Mouse (Mus musculus) heart, embryonic 13.5 days (tissue): ENCODE results near the gene Tmem132c. TPM values are rescaled to one million over a fixed set of nuclear protein-coding genes. Genes with fewer than 3 reads are reported as not detected.

Source experiments
- ATAC-seq: fragments of 200-750 bp; cut with Nextera tagmentation; 2 replicates; pipeline ENCODE4 v1.8.0; 2017; ENCODE audit warnings: moderate TSS enrichment; ENCODE audit not compliant: insufficient number of reproducible peaks, low FRiP score, low TSS enrichment; ENCODE audit errors: extremely low read depth
- H3K27ac ChIP-seq: fragments of 300-500 bp; sonication (generic); replicated peaks from 2 replicates; pipeline ENCODE4 v1.5.1; 2015; ENCODE audit warnings: moderate library complexity, mild to moderate bottlenecking, inconsistent platforms
- H3K27me3 ChIP-seq: fragments of 300-500 bp; sonication (generic); replicated peaks from 2 replicates; pipeline ENCODE4 v1.6.1; 2015; ENCODE audit warnings: mild to moderate bottlenecking, inconsistent platforms
- H3K36me3 ChIP-seq: fragments of 300-500 bp; sonication (generic); 2 replicates; pipeline ENCODE4 v1.6.1; 2015; ENCODE audit warnings: mild to moderate bottlenecking, inconsistent platforms
- H3K4me1 ChIP-seq: fragments of 300-500 bp; sonication (generic); 2 replicates; pipeline ENCODE4 v1.6.1; 2015; ENCODE audit warnings: inconsistent platforms
- H3K4me2 ChIP-seq: fragments of 300-500 bp; sonication (generic); 2 replicates; pipeline ENCODE4 v1.6.1; 2015; ENCODE audit warnings: inconsistent platforms, mild to moderate bottlenecking, moderate library complexity
- H3K4me3 ChIP-seq: fragments of 300-500 bp; sonication (generic); 2 replicates; pipeline ENCODE4 v1.5.1; 2015; ENCODE audit warnings: moderate library complexity, mild to moderate bottlenecking, inconsistent platforms
- H3K9ac ChIP-seq: fragments of 300-500 bp; sonication (generic); 2 replicates; pipeline ENCODE4 v1.6.1; 2015; ENCODE audit warnings: inconsistent platforms, mild to moderate bottlenecking, moderate library complexity
- H3K9me3 ChIP-seq: fragments of 300-500 bp; sonication (generic); 2 replicates; pipeline ENCODE4 v1.6.1; 2016; ENCODE audit warnings: inconsistent platforms
- WGBS: fragments of 180-500 bp; shearing (Covaris S2); methylation state at CpG from one replicate; pipeline ENCODE4 v1.1.7; 2015; ENCODE audit warnings: mixed read lengths; 5-methylcytosine and 5-hydroxymethylcytosine counted together
- polyA plus RNA-seq: library from polyadenylated mRNA; unstranded; fragments of >200 nt; fragmentation: Nextera tagmentation; extraction: Ambion mirVana; gene quantifications from 2 replicates; pipeline ENCODE4 v1.2.1, GENCODE M21; 2015

Gene Tmem132c
- polyA plus RNA-seq, 1 experiment from 2014 or later = 2.9 TPM

- Histone ChIP-seq H3K4me2 (no peak overlapping the region), H3K27me3 (no peaks in the 10 kb centered on the region), H3K4me3 (no peak overlapping the region), H3K4me1 (no peaks in the 10 kb centered on the region), H3K36me3 (no peaks in the 10 kb centered on the region), H3K9ac (no peak overlapping the region), H3K9me3 (no peaks in the 10 kb centered on the region; the same call in 1 of the 2 replicates), H3K27ac (no peak overlapping the region)
- 58% methylated on average over 9 of the region's 9 CpGs for WGBS
- ATAC-seq = no peak
Observed at GRCm38 (mm10) chr5:127374251-127374650, 132.6 kb downstream of the Tmem132c start.

DNA sequence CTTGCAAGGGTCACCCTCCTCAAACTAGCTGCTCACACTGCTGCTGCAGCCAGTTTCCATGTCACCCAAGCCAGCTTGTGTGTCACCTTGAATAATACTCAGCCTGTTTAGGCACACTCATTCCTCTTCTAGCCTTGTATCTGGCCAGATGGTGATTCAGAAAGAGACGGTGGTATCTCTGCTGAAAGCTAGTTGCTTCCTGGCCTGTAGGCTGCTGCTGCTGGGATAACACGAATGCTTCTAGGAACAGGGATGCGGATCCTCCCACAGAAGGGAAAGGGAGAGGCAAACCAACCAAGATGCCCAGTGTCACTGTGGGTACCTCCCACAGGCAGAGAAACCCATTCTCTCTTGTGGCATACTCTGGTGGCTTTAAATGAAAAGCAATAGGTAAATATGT, 134.0 kb downstream of the Tmem132c start:
- 66% methylated on average over 3 of the region's 3 CpGs for WGBS
- ATAC-seq = no peak
- Histone ChIP-seq H3K4me2 (no peak overlapping the region), H3K9ac (no peak overlapping the region), H3K4me3 (no peak overlapping the region), H3K36me3 (no peaks in the 10 kb centered on the region), H3K9me3 (no peaks in the 10 kb centered on the region; the same call in 1 of the 2 replicates), H3K27me3 (no peaks in the 10 kb centered on the region), H3K4me1 (no peaks in the 10 kb centered on the region), H3K27ac (no peak overlapping the region)

DNA sequence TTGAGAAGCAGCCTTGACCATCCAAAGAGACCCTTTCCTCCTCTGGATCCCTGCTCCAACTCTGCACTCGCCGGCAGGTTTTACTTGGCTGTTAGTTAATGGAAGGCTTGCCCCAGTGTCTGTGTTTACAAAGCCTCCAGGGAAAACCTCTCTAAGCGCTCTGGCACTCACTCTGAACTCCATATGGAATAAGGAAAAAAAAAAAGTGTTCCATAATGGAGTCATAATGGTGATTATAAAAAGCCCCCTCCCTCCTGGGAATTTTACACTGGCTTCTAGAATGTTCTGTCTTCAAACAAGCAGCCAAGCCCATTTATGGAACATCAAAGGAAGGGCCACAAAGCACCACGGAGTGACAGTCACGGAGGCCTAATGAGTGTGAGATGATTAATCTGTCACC, 136.9 kb downstream of the Tmem132c start:
- 47% methylated on average over 5 of the region's 5 CpGs for WGBS
- Histone ChIP-seq H3K9ac (no peak overlapping the region), H3K27me3 (no peaks in the 10 kb centered on the region), H3K4me3 (no peak overlapping the region), H3K36me3 (no peaks in the 10 kb centered on the region), H3K9me3 (no peaks in the 10 kb centered on the region; the same call in 1 of the 2 replicates), H3K4me2 (no peak overlapping the region), H3K27ac (no peak overlapping the region), H3K4me1 (no peaks in the 10 kb centered on the region)
- ATAC-seq = no peak

DNA sequence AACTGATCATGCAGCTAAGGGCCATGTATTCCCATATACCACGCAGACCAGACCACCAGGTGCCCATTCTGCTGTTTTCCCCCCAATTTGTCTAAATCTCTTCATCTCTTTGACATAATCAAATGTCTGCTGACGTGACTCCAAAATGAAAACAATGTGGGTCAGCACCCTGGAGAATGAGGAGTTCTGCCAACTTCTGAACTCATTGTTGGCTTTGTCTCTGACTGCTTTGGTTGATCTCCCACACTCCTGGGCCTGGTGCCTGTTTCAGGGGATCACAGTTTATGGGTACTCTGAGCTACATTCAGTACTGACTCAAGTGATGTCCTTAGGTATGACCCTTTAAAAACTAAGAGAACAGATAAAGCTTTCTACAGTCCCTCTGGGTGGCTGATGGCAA, 137.7 kb downstream of the Tmem132c start:
- no peaks in the 10 kb centered on the region for H3K27me3 ChIP-seq
- H3K4me1 ChIP-seq = no peaks in the 10 kb centered on the region
- H3K4me3 ChIP-seq = no peak overlapping the region
- H3K27ac ChIP-seq = no peak overlapping the region
- ATAC-seq = no peak
- no peaks in the 10 kb centered on the region; the same call in 1 of the 2 replicates for H3K9me3 ChIP-seq
- H3K4me2 ChIP-seq = no peak overlapping the region
- no peak overlapping the region for H3K9ac ChIP-seq
- WGBS = 64% methylated on average over 2 of the region's 2 CpGs
- H3K36me3 ChIP-seq = no peaks in the 10 kb centered on the region

GRCm38 (mm10) chr5:127381216-127381615, 139.6 kb downstream of the Tmem132c start:
- no peak for ATAC-seq
- Histone ChIP-seq H3K4me3 (no peak overlapping the region), H3K27ac (no peak overlapping the region), H3K4me1 (no peaks in the 10 kb centered on the region), H3K4me2 (no peak overlapping the region), H3K27me3 (no peaks in the 10 kb centered on the region), H3K9ac (no peak overlapping the region), H3K9me3 (0 out of 2 replicates have a peak, but pooled peaks cover 6% of the 10 kb centered on the region), H3K36me3 (no peaks in the 10 kb centered on the region)
- 73% methylated on average over 4 of the region's 4 CpGs for WGBS

DNA sequence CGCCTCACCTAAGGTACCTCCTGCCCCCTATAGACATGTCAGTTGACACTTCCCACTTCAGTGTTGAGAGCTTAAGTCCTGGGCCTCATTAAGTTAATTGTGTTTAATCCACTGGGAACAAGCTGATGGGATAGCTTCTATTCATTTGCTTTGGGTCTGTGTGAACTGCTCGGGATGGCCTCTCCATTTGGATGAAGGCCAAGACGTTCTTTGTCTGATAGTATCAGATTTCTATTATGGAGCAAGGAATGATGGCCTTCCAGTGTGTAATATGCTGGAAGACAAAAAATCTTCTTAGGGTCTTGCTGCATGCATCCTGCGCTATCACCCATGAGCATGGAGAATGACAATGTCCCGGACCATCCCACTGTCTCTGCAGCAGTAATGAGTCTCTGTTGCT, 141.0 kb downstream of the Tmem132c start:
- H3K4me1 ChIP-seq = no peaks in the 10 kb centered on the region
- H3K9me3 ChIP-seq = 0 out of 2 replicates have a peak, but pooled peaks cover 8% of the 10 kb centered on the region
- H3K36me3 ChIP-seq = no peaks in the 10 kb centered on the region
- no peak overlapping the region for H3K9ac ChIP-seq
- H3K4me2 ChIP-seq = no peak overlapping the region
- no peaks in the 10 kb centered on the region for H3K27me3 ChIP-seq
- 69% methylated on average over 5 of the region's 5 CpGs for WGBS
- no peak for ATAC-seq
- no peak overlapping the region for H3K4me3 ChIP-seq
- no peak overlapping the region for H3K27ac ChIP-seq

DNA sequence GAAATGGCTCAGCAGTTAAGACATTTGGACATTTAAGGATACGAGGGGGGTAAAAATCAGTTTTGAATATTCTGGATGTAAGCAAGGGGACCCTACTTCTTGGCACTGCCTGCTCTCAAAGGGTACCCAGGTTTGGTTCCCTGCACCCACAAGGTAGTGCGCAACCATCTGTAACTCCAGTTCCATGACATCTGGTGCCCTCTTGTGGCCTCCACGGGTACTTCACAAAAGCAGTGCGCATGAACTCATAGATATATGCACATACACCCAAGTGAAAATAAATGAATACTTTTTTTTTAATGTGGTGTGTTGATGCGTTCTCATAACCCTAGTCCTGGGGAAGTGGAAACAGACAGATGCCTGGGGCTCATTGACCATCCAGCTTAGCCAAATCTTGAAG, 149.6 kb downstream of the Tmem132c start:
- Histone ChIP-seq H3K4me3 (no peak overlapping the region), H3K9ac (no peak overlapping the region), H3K9me3 (peaks cover 15% of the 10 kb centered on the region), H3K27me3 (no peaks in the 10 kb centered on the region), H3K4me1 (no peaks in the 10 kb centered on the region), H3K27ac (no peak overlapping the region), H3K4me2 (no peak overlapping the region), H3K36me3 (no peaks in the 10 kb centered on the region)
- 86% methylated on average over 5 of the region's 5 CpGs for whole genome bisulfite sequencing
- ATAC-seq = no peak

DNA sequence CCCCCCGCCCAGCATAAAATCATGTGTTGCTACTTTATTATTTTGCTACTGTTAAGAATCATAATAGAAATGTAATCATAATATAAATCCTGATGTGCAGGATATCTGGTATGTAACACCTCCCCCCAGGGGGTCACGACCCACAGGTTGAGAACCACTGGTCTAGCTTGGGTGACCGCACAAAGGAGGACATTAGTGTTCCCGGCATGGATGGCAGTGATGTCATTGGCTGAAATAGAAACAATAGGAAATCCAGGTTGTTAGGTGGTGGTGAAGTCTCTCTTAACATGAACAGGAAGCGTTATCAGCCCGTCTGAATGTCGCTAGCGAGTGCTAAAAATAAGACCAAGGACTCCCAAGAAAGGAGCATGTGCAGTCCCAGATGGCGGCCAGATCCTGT, 155.3 kb downstream of the Tmem132c start:
- no peak for ATAC-seq
- WGBS = 36% methylated on average over 9 of the region's 9 CpGs
- Histone ChIP-seq H3K4me3 (no peak overlapping the region), H3K36me3 (no peaks in the 10 kb centered on the region), H3K4me1 (peaks cover 16% of the 10 kb centered on the region), H3K9me3 (peaks cover 6% of the 10 kb centered on the region; the same call in 1 of the 2 replicates), H3K27ac (no peak overlapping the region), H3K27me3 (no peaks in the 10 kb centered on the region), H3K9ac (no peak overlapping the region), H3K4me2 (no peak overlapping the region)

DNA sequence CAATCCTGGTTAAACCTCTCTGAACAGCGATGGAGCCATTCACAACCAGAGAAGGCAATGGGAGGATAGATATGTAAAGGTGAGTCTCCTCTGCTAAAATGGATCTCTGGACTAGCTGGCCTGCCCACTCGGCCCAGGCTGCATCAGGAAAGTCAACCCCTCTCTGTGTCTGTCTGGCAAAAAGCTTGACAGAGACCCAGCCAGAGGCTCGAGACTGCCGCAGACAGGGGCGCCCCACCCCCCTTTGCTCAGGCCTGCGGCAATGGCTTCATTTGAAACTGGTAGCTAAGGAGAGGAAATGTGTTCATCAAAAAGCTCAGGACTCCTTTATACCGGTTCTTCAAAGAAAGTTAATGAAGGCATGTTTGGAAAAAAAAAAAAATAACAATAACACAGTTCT, 156.4 kb downstream of the Tmem132c start:
- Histone ChIP-seq H3K4me3 (no peak overlapping the region), H3K9ac (no peak overlapping the region), H3K9me3 (peaks cover 7% of the 10 kb centered on the region; the same call in 1 of the 2 replicates), H3K36me3 (no peaks in the 10 kb centered on the region), H3K4me2 (no peak overlapping the region), H3K27me3 (no peaks in the 10 kb centered on the region), H3K27ac (no peak overlapping the region), H3K4me1 (peaks cover 16% of the 10 kb centered on the region)
- ATAC-seq = no peak
- WGBS = 25% methylated on average over 7 of the region's 7 CpGs

DNA sequence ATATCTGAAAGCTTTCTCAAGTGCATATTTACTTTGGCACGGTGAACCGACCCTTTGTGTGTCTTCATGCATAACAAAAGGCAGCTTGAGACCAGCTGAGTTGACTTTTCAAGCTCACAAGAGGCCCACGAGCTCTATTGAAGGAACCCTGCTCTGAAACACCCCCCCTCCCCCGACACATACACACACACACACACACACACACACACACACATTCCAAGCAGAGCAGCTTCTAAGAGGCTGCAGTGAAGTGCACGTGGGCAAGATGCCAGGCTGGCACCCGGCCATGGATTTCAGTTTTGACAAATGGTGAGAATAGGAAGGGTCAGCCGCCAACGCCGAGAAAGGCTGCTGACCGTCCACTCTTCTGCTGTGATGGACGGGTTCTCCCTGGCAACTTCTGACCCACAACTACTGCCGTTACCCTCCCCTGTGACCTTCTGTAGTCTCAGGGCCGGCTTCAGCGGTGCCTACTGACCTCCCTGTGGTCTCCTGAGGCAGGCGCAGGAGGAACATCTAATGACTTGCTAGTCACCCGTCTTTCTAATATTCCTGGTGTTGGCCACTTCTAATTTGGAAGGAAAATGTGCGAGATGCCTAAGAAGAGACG, 163.9 kb downstream of the Tmem132c start:
- Histone ChIP-seq H3K9me3 (peaks cover 7% of the 10 kb centered on the region; the same call in 1 of the 2 replicates), H3K27me3 (no peaks in the 10 kb centered on the region), H3K4me2 (peak overlapping the region; percentile 44), H3K9ac (no peak overlapping the region), H3K4me3 (no peak overlapping the region), H3K36me3 (no peaks in the 10 kb centered on the region), H3K27ac (peak overlapping the region; percentile 64), H3K4me1 (peaks cover 18% of the 10 kb centered on the region)
- ATAC-seq = peak; percentile 59; the same call in 1 of the 2 replicates
- WGBS = 34% methylated on average over 18 of the region's 18 CpGs

DNA sequence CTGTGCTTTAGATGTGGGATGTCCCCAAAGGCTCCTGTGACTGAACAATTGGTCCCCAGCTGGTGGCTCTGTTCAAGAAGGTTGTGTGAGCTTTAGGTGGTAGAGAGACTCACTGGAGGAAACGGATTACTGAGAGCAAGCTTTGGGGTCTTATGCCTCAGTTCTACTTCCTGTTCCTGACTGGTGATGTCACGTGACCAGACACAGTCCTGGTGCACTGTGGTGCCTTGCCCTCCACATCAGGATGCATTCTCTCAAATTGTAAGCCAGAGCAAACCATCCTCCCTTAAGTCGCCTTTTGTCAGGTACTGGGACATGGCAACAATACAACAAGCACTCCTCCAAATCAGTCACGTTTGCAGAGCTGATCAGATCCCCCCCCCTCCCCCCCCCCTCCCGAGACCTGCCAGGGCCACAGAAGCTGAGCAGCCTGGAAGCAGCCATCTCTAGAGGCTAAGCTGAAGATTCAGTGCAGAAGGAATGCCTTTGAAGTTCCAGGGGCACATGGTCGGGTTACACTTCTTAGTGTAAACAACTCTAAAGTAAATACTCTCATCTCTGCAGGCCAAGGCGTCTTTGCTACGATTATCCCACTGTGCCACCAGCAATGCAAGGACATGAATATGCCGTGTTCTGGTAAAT, 164.5 kb downstream of the Tmem132c start:
- WGBS = 22% methylated on average over 9 of the region's 9 CpGs
- Histone ChIP-seq H3K9ac (no peak overlapping the region), H3K36me3 (no peaks in the 10 kb centered on the region), H3K27me3 (no peaks in the 10 kb centered on the region), H3K9me3 (peaks cover 7% of the 10 kb centered on the region; the same call in 1 of the 2 replicates), H3K4me1 (peaks cover 18% of the 10 kb centered on the region), H3K27ac (peak overlapping the region; percentile 64), H3K4me3 (no peak overlapping the region), H3K4me2 (peak overlapping the region; percentile 44; the same call in 1 of the 2 replicates)
- ATAC-seq = no peak; the same call in 1 of the 2 replicates

DNA sequence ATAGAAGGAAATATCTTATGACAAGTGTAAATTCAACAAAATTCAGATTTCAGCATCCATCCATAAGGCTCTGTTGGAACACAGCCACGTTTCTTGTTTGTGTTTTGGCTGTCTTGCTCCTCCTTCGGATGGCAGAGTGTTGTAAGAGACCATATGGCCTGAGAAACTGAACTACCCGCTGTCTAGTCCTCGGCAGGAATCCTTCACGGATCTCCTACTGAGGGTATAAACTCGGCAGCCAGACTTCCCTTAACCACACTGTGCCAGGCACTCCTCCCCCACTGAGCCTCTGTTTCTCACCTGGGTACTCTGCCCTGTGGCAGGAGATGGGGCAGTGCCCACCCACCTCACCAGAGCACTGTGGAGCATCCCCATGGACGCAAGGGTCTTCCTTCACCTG, 174.9 kb downstream of the Tmem132c start:
- Histone ChIP-seq H3K4me2 (no peak overlapping the region), H3K4me3 (no peak overlapping the region), H3K27me3 (no peaks in the 10 kb centered on the region), H3K27ac (no peak overlapping the region), H3K9me3 (no peaks in the 10 kb centered on the region), H3K36me3 (no peaks in the 10 kb centered on the region), H3K9ac (no peak overlapping the region), H3K4me1 (no peaks in the 10 kb centered on the region)
- WGBS = 54% methylated on average over 7 of the region's 7 CpGs
- ATAC-seq = no peak
